Mouse (Mus musculus): ENCODE results near the gene Pdcd2l. TPM values are rescaled to one million over a fixed set of nuclear protein-coding genes. Genes with fewer than 3 reads are reported as not detected.
"Not testable (repeated sequence)": the region's sequence is repeated elsewhere in the genome, so short reads cannot be mapped to it uniquely, and the experiment has no call there.

Pdcd2l gene
- total and polyA plus RNA-seq, 2 experiments = 15.9 to 18.5 TPM

GRCm38 (mm10) chr7:34189376-34189989 is 7.0 kb downstream of the Pdcd2l start:
- Histone ChIP-seq H3K4me3 (ENCODE audit: insufficient read depth, low read depth, low read length) (no peak overlapping the region), H3K4me1 (ENCODE audit: control insufficient read depth, insufficient read depth, low read length) (no peaks in the 10 kb centered on the region), H3K27ac (replicated peaks; ENCODE audit: insufficient read depth, low read depth, low read length) (no peak overlapping the region), H3K36me3 (ENCODE audit: control insufficient read depth, insufficient read depth, low read length) (peaks cover 32% of the 10 kb centered on the region; the same call in 1 of the 2 replicates), H3K27me3 (ENCODE audit: control insufficient read depth, insufficient read depth, low read length) (no peaks in the 10 kb centered on the region), H3K79me2 (ENCODE audit: control insufficient read depth, insufficient read depth, low read length) (no peaks in the 10 kb centered on the region), H3K9ac (ENCODE audit: low read depth, low read length) (no peak overlapping the region)
- TF ChIP-seq CTCF (IDR thresholded peaks at IDR 0.05; ENCODE audit: low read depth, low read length) (no peak), POLR2A (IDR thresholded peaks at IDR 0.05; ENCODE audit: extremely low read depth, insufficient read depth, low read length) (no peak)
- WGBS = 85% methylated on average over 12 of the region's 12 CpGs
- no peak for DNase-seq (ENCODE audit: extremely low read depth, low read depth, low spot score)

GRCm38 (mm10) chr7:34183794-34184193 is 12.7 kb downstream of the Pdcd2l start:
- H3K79me2 ChIP-seq (ENCODE audit: control insufficient read depth, insufficient read depth, low read length) = no peaks in the 10 kb centered on the region
- WGBS = 88% methylated on average over 3 of the region's 3 CpGs
- H3K27ac ChIP-seq (replicated peaks; ENCODE audit: insufficient read depth, low read depth, low read length) = no peak overlapping the region
- no peaks in the 10 kb centered on the region for H3K27me3 ChIP-seq (ENCODE audit: control insufficient read depth, insufficient read depth, low read length)
- no peak overlapping the region for H3K4me3 ChIP-seq (ENCODE audit: insufficient read depth, low read depth, low read length)
- no peak overlapping the region for H3K9ac ChIP-seq (ENCODE audit: low read depth, low read length)
- TF ChIP-seq POLR2A (IDR thresholded peaks at IDR 0.05; ENCODE audit: extremely low read depth, insufficient read depth, low read length) (no peak), CTCF (IDR thresholded peaks at IDR 0.05; ENCODE audit: low read depth, low read length) (no peak)
- no peaks in the 10 kb centered on the region for H3K4me1 ChIP-seq (ENCODE audit: control insufficient read depth, insufficient read depth, low read length)
- DNase-seq (ENCODE audit: extremely low read depth, low read depth, low spot score) = no peak
- peaks cover 20% of the 10 kb centered on the region; the same call in 1 of the 2 replicates for H3K36me3 ChIP-seq (ENCODE audit: control insufficient read depth, insufficient read depth, low read length)

GRCm38 (mm10) chr7:34183356-34183755 is 13.1 kb downstream of the Pdcd2l start:
- H3K4me3 ChIP-seq (ENCODE audit: insufficient read depth, low read depth, low read length) = no peak overlapping the region
- no peak overlapping the region for H3K27ac ChIP-seq (replicated peaks; ENCODE audit: insufficient read depth, low read depth, low read length)
- H3K9ac ChIP-seq (ENCODE audit: low read depth, low read length) = no peak overlapping the region
- H3K27me3 ChIP-seq (ENCODE audit: control insufficient read depth, insufficient read depth, low read length) = no peaks in the 10 kb centered on the region
- H3K79me2 ChIP-seq (ENCODE audit: control insufficient read depth, insufficient read depth, low read length) = no peaks in the 10 kb centered on the region
- H3K36me3 ChIP-seq (ENCODE audit: control insufficient read depth, insufficient read depth, low read length) = peaks cover 17% of the 10 kb centered on the region; the same call in 1 of the 2 replicates
- DNase-seq (ENCODE audit: extremely low read depth, low read depth, low spot score) = no peak
- TF ChIP-seq CTCF (IDR thresholded peaks at IDR 0.05; ENCODE audit: low read depth, low read length) = no peak
- TF ChIP-seq POLR2A (IDR thresholded peaks at IDR 0.05; ENCODE audit: extremely low read depth, insufficient read depth, low read length) = no peak
- no peaks in the 10 kb centered on the region for H3K4me1 ChIP-seq (ENCODE audit: control insufficient read depth, insufficient read depth, low read length)
- WGBS = 94% methylated on average over 13 of the region's 13 CpGs

GRCm38 (mm10) chr7:34176241-34176640 is 20.2 kb downstream of the Pdcd2l start:
- not testable (repeated sequence) for H3K9ac ChIP-seq (ENCODE audit: low read depth, low read length); DNase-seq (ENCODE audit: extremely low read depth, low read depth, low spot score); H3K27me3 ChIP-seq (ENCODE audit: control insufficient read depth, insufficient read depth, low read length); H3K36me3 ChIP-seq (ENCODE audit: control insufficient read depth, insufficient read depth, low read length); H3K4me1 ChIP-seq (ENCODE audit: control insufficient read depth, insufficient read depth, low read length); H3K27ac ChIP-seq (replicated peaks; ENCODE audit: insufficient read depth, low read depth, low read length); H3K79me2 ChIP-seq (ENCODE audit: control insufficient read depth, insufficient read depth, low read length); H3K4me3 ChIP-seq (ENCODE audit: insufficient read depth, low read depth, low read length)
- WGBS = 93% methylated on average over 6 of the region's 6 CpGs

GRCm38 (mm10) chr7:34172251-34172650 is 24.2 kb downstream of the Pdcd2l start:
- Histone ChIP-seq H3K4me1 (ENCODE audit: control insufficient read depth, insufficient read depth, low read length) (peaks cover 7% of the 10 kb centered on the region; the same call in 1 of the 2 replicates), H3K9ac (ENCODE audit: low read depth, low read length) (no peak overlapping the region), H3K27ac (replicated peaks; ENCODE audit: insufficient read depth, low read depth, low read length) (no peak overlapping the region), H3K36me3 (ENCODE audit: control insufficient read depth, insufficient read depth, low read length) (no peaks in the 10 kb centered on the region), H3K79me2 (ENCODE audit: control insufficient read depth, insufficient read depth, low read length) (peaks cover 7% of the 10 kb centered on the region; the same call in 1 of the 2 replicates), H3K4me3 (ENCODE audit: insufficient read depth, low read depth, low read length) (no peak overlapping the region), H3K27me3 (ENCODE audit: control insufficient read depth, insufficient read depth, low read length) (no peaks in the 10 kb centered on the region)
- TF ChIP-seq POLR2A (IDR thresholded peaks at IDR 0.05; ENCODE audit: extremely low read depth, insufficient read depth, low read length) (no peak), CTCF (IDR thresholded peaks at IDR 0.05; ENCODE audit: low read depth, low read length) (no peak)
- WGBS = 73% methylated on average over 1 of the region's 1 CpGs
- no peak for DNase-seq (ENCODE audit: extremely low read depth, low read depth, low spot score)

- Histone ChIP-seq H3K27ac (replicated peaks; ENCODE audit: insufficient read depth, low read depth, low read length) (no peak within 1 kb of the TSS), H3K36me3 (ENCODE audit: control insufficient read depth, insufficient read depth, low read length) (peaks cover 3% of the 10 kb centered on the region), H3K79me2 (ENCODE audit: control insufficient read depth, insufficient read depth, low read length) (peaks cover 7% of the 10 kb centered on the region; the same call in 1 of the 2 replicates), H3K9ac (ENCODE audit: low read depth, low read length) (no peak within 1 kb of the TSS), H3K4me3 (ENCODE audit: insufficient read depth, low read depth, low read length) (peak within 1 kb of the TSS; percentile 82), H3K4me1 (ENCODE audit: control insufficient read depth, insufficient read depth, low read length) (peaks cover 8% of the 10 kb centered on the region; the same call in 1 of the 2 replicates), H3K27me3 (ENCODE audit: control insufficient read depth, insufficient read depth, low read length) (no peaks in the 10 kb centered on the region)
- WGBS = 85% methylated on average over 3 of the region's 3 CpGs
- TF ChIP-seq POLR2A (IDR thresholded peaks at IDR 0.05; ENCODE audit: extremely low read depth, insufficient read depth, low read length) (no peak), CTCF (IDR thresholded peaks at IDR 0.05; ENCODE audit: low read depth, low read length) (no peak)
- DNase-seq (ENCODE audit: extremely low read depth, low read depth, low spot score) = no peak
These were observed 27.0 kb downstream of the Pdcd2l start, which contains the start of gene Uba2 for GRCm38 (mm10) chr7:34169454-34169853. Gene Uba2 (minus strand): TSS chr7:34169599.
